Mouse (Mus musculus): ENCODE data around the gene Gpr153. TPM values are rescaled to one million over a fixed set of nuclear protein-coding genes. Genes with fewer than 3 reads are reported as not detected.
"Not testable (repeated sequence)": the region's sequence is repeated elsewhere in the genome, so short reads cannot be mapped to it uniquely, and the experiment has no call there.

Gpr153 gene
- 10 to 100 TPM; 27.5 to 40.2 (median 31.6) TPM for total RNA-seq (2022)

DNA sequence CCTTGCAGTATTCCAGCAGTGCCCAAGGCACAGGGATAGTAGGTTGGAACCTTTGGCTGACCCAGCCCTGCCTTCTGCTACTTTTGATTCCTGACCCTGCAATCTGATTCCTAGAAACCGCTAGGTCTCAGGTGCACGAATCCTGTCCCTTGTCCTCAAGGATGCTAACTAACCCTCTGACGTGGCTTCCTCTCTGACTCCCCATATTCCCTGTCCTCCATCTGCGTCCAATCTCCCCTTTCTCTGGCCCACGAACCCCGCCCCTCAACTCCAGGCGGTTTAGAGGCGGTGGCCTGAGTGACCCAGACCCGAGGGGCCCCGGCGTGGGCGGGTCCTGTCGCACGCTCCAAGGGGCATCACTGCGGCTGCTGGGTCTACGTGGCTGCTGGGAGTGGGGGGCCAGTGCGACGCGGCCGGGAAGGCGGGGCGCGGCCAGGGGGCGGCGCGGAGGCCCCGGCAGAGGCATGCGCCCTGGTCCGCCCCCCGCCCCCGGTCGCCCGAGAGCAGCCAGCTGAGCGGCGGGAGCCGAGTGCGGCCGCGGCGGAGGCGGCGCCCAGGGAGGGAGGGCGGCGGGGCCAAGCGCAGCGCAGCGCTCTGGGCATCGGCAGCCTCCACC lies at the start of gene Gpr153:
Gene Gpr153, plus strand, starts transcription at position 612 of the 616 bp plus-strand sequence.
- peak in 1 of 2 experiments; percentile 59 for DNase-seq (ENCODE audit: low spot score in 2 of 2)

DNA sequence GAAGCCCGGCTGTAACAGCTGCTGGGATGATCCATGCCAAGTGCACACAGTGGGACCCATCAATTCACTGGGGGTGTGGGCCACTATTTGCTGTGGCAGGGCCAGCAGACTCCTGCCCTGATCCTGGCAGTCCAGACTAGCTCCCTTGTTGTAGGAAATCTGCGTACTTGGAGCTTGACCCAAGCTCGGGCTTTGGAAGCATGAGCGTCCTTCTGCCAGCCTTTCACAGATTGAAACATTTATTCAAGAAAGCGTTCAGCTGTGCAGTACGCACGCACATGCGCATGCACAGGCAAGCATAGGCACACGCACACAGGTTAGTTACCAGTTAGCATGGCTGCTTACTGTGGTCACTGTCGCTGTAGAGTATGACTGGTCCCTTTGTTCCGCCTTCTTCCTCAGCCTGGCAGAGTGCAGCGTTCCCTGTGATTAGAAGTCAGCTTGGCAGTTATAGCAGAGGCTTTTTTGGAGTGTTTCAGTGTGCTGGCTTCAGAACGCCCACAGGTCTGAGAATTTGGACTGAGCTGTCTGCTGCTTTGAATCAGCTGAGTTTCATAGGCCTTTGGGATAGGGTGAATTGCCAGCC lies 47.0 kb upstream of the Gpr153 start:
- peak in 1 of 2 experiments; percentile 90 for DNase-seq (ENCODE audit: low spot score in 2 of 2)

DNA sequence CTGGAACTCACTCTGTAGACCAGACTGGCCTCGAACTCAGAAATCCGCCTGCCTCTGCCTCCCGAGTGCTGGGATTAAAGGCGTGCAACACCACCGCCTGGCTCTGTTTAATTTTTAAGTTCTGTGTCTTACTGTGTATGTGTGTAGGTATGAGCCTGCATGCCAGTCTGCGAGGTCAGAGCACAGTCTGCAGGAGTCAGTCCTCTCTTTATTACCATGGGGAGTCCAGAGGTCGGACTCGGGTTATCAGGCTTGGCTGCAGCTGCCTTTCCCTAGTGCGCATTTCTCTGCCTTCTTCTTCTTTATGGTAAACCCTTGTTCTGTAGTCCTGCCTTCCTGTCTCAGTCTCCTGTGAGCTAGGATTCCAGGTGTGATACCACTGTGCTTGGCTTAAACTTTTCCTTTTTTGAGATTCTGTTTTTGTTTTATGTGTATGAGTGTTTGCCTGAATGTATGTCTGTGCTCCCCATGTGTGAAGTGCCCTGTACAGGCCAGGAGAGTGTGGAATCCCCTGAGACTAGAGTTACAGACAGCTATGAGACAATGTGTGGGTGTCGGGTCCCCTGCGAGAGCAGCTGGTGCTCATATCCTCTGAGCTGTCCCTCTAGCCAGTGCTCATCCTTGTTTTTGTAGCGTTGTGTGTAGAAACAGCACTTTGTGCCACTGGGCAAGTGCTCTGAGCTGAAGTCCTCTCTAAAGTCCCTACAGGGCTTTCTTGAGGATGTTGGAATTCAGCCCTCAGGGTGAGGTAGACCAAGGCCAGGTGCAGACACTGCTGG lies 46.1 kb upstream of the Gpr153 start:
- DNase-seq (ENCODE audit: low spot score in 2 of 2): no peak

DNA sequence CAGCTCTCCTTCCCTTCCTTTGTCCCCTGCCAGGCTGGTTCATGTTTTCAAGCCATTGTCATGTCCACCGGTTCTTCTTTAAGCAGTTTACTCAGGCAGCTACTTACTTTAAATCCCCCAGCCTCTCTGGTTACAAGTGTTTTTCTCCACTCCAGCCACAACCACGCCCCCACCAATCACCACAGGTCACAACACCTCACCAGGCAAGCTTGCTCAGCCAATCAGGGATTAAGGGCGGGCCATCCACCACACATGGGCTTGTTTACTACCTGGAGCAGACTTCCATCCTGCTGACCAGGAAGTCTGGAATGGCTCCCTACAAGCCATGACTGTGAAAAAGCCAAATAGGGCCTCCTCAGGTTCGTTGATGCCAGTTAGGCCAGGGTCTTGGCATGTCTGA lies 43.7 kb upstream of the Gpr153 start:
- not testable (repeated sequence) for DNase-seq (ENCODE audit: low spot score in 2 of 2)

DNA sequence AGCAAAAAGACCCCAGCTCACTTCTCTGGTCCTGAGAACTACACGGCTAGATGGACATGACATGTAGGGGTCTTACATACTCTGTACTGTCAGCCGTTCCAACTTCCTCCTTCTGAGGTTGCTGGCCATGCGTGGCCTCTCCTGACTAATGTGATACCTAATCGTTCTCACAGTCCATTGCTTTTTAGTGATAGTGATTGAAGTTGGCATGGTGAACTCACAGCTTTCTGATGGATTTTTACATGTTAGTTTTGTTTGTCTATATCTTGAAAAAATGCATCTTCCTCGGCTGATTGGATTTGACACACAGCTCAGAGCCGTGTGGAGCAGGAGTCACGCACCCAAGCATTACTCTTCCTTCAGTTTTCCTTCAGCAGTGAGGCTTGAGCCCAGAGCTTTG lies 42.7 kb upstream of the Gpr153 start:
- no peak for DNase-seq (ENCODE audit: low spot score in 2 of 2)

DNA sequence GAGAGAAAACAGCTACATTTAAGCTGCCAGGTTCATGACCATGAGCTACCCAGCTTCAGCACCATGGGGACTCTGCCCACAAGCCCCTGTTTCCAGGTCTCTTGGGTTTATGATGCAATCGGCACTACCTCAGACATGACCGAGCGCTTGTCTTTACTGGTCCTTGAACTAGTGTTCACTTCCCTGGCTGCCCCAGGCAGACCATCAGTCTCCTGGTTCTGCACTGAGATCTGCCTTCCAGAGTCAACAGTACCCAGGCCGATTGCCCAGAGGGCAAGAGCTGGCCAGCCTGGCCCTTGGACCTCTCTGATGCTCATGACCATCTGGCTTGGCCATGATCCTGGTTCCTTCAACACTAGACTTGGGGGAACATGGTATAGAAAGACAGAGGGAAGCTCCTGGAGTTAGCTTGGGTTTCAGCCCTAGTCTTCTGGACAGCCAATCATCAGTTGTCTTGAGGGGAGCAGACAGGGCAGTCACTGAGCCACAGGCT lies 41.6 kb upstream of the Gpr153 start:
- DNase-seq (ENCODE audit: low spot score in 2 of 2): no peak

DNA sequence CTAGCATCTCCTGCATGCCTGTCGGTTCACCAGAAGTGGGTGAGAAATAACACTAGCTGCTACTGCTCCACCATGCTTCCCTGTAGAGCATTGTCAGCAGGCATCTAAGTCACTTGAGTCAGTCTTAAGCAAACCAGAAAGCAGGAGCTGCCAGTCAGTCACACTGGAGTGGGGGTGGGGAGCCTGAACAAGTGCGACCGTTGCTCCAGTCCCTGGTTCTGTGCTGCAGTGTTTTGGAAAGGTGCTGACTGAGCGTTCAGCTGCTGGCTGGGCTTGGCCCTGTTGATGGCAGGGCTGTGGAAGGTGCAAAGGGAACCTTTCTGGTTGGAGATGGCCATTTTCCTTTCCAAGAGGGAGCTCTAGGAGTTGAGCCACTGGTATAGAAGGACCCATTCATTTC lies 34.1 kb upstream of the Gpr153 start:
- no peak for DNase-seq (ENCODE audit: low spot score in 2 of 2)

DNA sequence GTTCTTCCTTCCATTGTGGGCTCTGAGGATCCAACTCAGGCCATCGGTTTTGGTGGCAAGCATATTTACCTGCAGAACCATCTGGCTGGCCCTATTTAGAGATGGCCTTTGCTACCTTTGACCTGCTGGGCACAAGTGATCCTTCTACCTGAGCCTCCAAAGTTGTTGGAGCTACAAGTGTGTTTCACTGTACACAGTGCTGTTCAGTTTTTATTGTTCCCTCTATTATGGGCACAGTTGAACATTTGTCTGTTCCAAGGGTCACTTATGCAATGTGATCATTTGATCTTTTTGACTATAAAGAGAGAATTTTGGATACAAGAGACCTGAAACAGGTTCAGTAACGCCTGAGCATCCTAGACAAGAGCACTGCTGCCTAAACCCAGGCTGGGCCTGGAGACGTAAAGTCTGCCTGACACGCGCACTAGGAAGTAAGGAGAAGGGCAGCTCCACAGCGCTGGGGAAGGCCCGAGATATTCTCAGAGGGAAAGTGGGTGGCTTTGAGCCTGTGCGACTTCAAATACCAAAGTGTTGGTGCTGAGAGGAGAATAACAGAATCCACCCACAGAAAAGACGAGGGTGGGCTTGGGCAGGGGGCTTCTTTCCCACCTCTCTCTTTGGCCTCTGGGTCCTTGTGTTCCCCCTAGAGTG lies 30.7 kb upstream of the Gpr153 start:
- no peak for DNase-seq (ENCODE audit: low spot score in 2 of 2)

DNA sequence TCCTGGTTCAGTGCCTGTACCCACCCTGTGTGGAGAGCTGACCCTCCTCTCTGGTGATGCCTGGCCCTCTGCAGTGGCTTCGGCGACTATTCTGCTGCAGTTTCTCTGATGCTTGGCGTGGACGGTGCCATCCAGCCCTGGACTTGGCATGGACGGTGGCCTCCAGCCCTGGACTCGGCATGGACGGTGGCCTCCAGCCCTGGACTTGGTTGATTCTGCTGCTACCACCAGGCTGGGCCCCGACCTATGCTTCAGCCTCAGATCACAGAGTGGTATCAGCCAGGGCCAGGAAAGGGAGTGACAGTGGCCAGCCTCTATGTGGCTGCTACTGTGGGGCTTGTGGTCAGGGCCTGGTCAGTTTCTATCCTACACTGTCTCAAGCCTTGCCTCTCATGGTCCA lies 30.1 kb upstream of the Gpr153 start:
- no peak for DNase-seq (ENCODE audit: low spot score in 2 of 2)

DNA sequence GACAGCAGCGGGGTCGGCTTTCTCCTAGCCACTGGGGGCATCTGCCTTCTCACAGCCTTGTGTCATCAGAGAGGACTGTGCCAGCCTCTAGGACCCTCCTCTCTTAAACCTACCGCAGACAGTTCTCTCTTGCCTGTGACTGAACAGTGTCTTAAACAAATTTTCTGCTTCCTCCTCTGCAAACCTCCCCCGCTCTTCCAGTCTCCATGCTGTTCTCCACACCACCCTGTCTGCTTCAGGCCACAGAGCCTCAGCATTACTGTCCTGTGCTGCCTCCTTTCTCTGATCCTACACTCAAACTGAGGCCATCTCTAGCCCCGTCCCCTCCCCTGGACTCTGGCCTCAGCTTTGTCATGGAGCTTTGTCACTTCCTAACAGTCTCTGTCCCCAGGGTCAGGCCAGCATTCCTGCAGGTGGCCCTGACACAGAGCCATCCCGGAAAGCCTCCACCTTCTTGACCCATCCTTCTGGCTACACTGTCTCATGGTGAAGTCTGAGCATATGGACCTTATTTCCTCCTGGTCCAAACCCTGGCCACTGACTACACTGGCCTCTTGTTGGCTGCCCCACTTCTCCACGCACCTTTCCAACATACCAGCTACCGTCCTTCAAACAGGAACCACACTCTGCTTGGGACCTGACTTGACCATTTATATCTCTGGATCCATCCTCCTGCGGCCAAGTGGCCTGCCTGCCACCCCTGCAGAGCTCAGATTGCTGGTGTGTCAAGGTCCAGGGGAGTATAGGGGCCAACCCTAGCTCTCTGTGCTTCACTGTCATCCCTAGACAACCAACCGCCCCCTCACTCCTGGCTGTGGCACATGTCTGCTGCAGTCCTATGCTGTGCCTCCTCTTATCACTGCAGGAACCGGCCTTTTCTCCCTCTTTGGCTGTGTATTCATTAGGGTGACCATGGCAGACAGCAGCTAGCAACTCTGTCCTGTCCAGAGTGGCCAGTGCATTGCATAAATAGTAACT lies 29.2 kb upstream of the Gpr153 start:
- DNase-seq (ENCODE audit: low spot score in 2 of 2): no peak

DNA sequence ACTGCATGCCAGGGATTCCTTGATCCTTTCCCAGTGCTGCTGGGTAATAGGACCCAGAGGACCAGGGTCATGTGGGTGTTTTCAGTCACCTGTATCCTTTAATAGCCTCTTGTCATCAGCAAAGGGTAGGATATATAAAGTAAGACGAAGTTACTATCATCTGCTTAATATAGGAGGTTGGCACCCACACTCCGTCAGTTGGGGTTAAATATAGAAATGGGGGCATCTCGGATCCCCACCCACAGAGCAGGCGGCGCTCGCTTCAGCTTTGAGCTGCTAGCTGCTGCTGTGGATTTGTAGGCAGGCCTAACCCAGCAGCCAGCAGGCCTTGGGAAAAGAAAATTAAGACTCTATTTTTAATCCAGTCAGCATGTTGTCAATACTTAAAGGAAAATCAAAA lies 28.0 kb upstream of the Gpr153 start:
- peak in 1 of 2 experiments; percentile 82 for DNase-seq (ENCODE audit: low spot score in 2 of 2)

DNA sequence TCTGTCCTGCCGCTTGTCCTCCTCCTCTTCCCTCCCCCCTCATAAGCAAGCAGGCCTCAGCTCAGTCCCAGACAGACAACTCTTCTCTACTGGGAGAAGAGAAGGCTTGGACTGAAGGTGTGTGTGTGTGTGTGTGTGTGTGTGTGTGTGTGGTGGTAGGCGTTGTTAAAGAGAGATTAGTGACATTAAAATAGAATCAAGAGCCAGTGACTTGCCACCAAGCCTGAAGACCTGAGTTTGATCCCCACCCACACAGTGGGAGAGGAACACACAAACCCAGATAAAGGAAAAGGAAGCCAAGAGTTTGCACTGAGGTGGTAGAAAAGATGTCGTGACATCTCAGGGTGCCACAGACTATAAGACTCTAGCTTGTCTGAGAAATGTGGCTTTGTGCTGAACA lies 26.8 kb upstream of the Gpr153 start:
- DNase-seq (ENCODE audit: low spot score in 2 of 2): no peak

DNA sequence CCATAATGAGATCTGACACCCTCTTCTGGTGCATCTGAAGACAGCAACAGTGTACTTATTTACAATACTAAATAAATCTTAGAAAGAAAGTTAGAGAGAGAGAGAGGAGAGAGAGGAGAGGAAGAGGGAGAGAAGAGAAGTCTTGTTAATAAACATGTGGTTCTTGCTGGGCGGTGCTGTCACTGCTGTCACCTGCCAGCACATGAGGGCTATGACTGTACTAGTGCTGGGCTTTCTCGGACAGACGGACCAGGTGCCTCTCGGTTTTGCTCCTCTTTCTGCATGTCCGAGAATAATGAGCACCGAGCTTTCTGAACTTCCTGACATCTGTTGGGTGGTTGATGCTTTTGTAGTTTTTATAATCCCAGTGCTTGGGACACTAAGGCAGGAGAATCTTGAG lies 23.4 kb upstream of the Gpr153 start:
- DNase-seq (ENCODE audit: low spot score in 2 of 2): no peak

DNA sequence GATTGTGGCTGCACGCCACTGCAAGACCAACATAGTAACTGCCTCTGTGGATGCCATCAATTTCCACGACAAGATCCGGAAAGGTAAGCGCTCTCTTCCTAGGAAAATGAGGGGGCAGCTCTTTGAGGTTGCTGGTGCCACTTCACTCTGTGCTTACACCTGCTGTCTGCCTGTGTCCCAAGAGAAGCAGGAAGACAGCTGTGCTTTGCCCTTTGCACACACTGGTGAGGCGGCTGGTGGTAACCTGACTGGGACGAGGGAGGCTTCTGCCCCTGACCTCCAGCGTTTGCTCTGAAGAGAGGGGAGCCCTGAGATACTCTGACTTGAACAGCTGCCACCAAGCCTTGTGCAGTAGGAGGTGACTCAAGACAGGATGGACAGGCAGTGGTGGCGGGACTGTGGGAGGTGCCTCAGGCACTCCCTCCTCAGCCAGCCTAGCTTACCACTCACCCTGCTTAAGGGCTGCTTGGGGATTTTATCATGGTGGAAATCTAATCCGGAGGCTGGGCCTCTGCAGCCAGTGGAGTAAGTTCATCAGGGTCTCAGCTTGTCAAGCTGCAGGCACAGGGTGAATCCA lies 20.8 kb upstream of the Gpr153 start:
- no peak for DNase-seq (ENCODE audit: low spot score in 2 of 2)

DNA sequence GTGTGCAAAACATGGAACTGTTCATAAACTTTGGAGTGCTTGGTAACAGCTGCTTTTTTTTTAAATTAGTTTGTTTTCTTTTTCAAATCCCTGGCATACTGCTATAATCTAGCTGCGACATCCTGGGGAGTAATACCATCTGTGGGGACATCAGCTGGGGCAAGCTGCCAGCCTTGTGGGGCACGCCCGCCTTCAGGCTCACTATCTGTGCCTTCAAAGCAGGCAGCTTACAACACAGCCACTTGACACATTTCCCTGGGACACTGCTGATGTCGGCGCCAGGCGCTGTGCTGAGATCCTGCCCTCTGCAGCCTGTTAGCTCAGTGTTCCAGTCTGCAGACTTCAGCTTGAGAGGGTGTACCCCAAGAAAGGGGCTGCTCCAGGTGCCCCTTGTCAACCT lies 17.0 kb upstream of the Gpr153 start:
- peak in 1 of 2 experiments; percentile 80 for DNase-seq (ENCODE audit: low spot score in 2 of 2)

DNA sequence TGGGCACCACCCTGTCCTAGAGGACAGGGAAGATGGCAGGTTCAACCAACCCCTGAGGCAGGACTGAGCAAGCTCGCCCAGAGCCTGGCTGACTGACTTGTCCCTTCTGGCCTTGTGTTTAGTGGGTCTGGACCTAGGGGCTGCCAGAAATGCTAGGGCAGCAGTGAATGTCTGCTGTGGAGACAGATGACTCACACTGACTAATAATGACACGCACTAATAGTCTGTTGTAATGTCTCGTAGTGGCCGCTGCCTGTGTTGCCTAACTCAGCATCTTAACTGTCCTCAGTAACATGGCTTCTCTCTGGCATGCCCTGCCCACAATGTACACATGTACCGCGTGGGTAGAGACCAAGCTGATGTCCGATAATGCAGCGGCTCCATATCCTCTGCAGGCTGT lies 13.6 kb upstream of the Gpr153 start:
- DNase-seq (ENCODE audit: low spot score in 2 of 2): no peak

DNA sequence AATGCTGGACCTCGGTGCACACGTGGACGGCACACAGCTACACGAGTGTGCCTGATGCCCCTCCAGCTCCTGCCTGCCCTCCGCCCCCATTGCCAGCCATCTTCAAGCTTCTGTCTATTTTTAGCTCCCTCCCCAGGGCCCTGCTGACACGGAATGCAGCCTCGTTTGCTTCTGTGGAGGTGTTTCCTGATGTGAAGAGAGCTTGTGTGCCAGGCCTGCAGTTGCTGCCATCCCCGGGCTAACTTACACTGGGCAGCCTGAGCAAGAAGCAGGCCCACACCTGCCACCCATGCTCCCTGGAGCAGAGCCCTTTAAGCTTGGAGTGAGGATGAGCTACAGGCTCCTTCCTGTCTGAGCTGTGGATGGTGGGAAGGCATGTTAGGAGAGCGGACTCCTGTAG lies 11.8 kb upstream of the Gpr153 start:
- no peak for DNase-seq (ENCODE audit: low spot score in 2 of 2)

DNA sequence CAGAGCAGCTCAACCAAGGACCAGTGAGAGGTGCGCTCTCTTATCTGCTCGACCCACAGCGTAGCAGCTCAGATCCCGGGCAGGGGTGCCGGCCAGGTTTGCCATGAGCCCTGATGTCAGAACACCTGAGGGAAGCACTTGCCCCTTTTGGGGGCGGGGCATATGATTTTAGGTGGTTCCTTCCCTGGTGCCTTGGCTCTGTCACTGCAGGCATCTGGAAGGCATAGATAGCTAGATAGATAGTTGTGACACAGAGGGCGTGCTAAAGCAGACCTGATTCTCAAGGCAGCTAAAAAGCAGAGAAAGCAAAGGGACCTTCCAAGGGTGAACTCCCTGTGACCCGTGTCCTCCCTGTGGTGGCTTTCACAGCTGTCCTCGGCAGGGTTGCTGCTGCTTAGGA lies 10.9 kb upstream of the Gpr153 start:
- no peak for DNase-seq (ENCODE audit: low spot score in 2 of 2)

DNA sequence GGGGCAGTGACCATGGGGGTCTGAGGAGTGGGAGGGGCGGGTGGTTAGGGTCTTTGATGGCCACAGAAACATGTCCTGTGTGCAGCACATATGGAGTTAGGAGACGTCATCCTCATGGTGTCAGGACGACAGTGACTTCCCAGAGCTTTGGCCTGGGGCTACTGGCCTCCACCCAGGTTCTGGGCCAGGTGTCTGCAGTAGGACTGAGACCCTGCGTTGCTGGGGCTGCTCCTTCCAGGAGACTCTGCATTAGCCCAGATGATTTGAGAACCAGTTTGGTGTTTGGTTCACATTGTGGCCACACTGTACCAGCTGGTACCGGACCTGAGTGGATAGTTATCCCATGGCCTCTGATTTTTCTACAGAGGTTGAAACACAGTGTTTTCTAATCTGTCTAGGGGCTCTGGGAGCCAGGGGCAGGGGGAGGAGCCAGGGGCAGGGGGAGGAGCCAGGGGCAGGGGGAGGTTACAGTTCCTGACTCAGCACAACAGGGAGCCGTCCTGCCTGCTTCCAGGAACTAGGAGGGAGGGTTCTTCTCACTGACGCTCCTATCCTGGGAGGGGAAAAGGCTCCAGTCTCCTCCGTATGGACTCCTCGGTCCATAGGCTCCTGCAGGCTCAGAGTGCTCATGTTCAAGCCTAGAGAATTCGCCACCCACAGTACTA lies 10.4 kb upstream of the Gpr153 start:
- DNase-seq (ENCODE audit: low spot score in 2 of 2): no peak

DNA sequence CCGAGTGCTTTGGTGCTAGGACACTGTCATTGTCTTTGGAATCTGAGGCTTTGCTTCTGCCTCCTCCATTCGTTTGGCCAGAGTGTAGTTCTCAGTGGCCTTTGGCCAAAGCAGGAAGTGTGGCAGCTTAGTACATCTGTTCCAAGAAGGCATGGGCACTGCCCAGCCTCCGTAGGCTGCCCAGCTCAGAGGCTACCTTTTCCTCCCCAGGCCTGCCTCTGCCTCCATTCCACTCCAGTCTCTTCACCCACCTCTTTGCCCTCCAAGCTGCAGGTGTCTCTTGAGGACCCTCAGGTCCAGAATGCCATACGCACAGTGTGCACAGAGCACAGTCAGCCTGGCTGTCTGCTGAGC lies 9.9 kb upstream of the Gpr153 start:
- no peak for DNase-seq (ENCODE audit: low spot score in 2 of 2)
